Mouse (Mus musculus) ES-E14 (cell line): ENCODE measurements around the gene Gpld1. TPM values are rescaled to one million over a fixed set of nuclear protein-coding genes. Genes with fewer than 3 reads are reported as not detected.

ENCODE experiments used
- DNase-seq: peaks from one replicate; pipeline ENCODE4 v3.0.0-alpha.2; 2013; ENCODE audit warnings: low read depth, low spot score
- H3K27ac ChIP-seq: 2 replicates; pipeline ENCODE4 v1.5.1; 2012; ENCODE audit warnings: low read depth, mild to moderate bottlenecking, low read length, moderate library complexity, mixed read lengths; ENCODE audit not compliant: poor library complexity, insufficient read depth, severe bottlenecking
- H3K36me3 ChIP-seq: 2 replicates; pipeline ENCODE4 v1.6.1; 2012; ENCODE audit warnings: mild to moderate bottlenecking, low read length, moderate library complexity, mixed read lengths; ENCODE audit not compliant: control insufficient read depth, poor library complexity, insufficient read depth, severe bottlenecking
- H3K4me1 ChIP-seq, 2 experiments: fragments of 150-350 bp in 1 of 2; sonication (generic) in 1 of 2; 2 replicates each; pipeline ENCODE4 v1.6.1; 2012; ENCODE audit warnings: low read length in 2 of 2, mild to moderate bottlenecking in 1 of 2, mixed read lengths in 1 of 2; ENCODE audit not compliant: control insufficient read depth in 2 of 2, insufficient read depth in 2 of 2, poor library complexity in 1 of 2
- H3K4me3 ChIP-seq, 2 experiments: fragments of 150-350 bp in 1 of 2; sonication (generic) in 1 of 2; 2 replicates each; pipeline ENCODE4 v1.5.1; 2012; ENCODE audit warnings: low read length in 2 of 2, low read depth in 1 of 2, mild to moderate bottlenecking in 1 of 2, mixed read lengths in 1 of 2; ENCODE audit not compliant: insufficient read depth in 1 of 2, poor library complexity in 1 of 2, severe bottlenecking in 1 of 2
- H3K9ac ChIP-seq: 2 replicates; pipeline ENCODE4 v1.6.1; 2012; ENCODE audit warnings: low read depth, mild to moderate bottlenecking, low read length, mixed read lengths; ENCODE audit not compliant: poor library complexity, insufficient read depth, severe bottlenecking
- H3K9me3 ChIP-seq: fragments of 150-350 bp; sonication (generic); 2 replicates; pipeline ENCODE4 v1.6.1; 2012; ENCODE audit warnings: low read depth, mild to moderate bottlenecking, low read length; ENCODE audit not compliant: control insufficient read depth, insufficient read depth
- CHD2 ChIP-seq: IDR thresholded peaks from 2 replicates; pipeline ENCODE4 v1.6.1; 2014; ENCODE audit warnings: mild to moderate bottlenecking, low read depth, low read length, inconsistent platforms
- HCFC1 ChIP-seq: IDR thresholded peaks from 2 replicates; pipeline ENCODE4 v1.6.1; 2012; ENCODE audit warnings: low read length, inconsistent platforms, borderline replicate concordance; ENCODE audit not compliant: insufficient read depth
- MAFK ChIP-seq: IDR thresholded peaks from 2 replicates; pipeline ENCODE4 v1.6.1; 2014; ENCODE audit warnings: mild to moderate bottlenecking, low read depth, low read length, inconsistent platforms; ENCODE audit not compliant: insufficient read depth
- ZC3H11A ChIP-seq: IDR thresholded peaks from 2 replicates; pipeline ENCODE4 v1.6.1; 2012; ENCODE audit warnings: low read depth, mild to moderate bottlenecking, inconsistent platforms, low read length, borderline replicate concordance
- ZNF384 ChIP-seq: IDR thresholded peaks from 2 replicates; pipeline ENCODE4 v1.6.1; 2012; ENCODE audit warnings: low read depth, low read length, inconsistent platforms
- in situ Hi-C, 2 experiments: fragments of 600-800 bp; cut with MboI; formaldehyde crosslinking; loops; one replicate each; pipeline ENCODE4 v1.15.1; 2025; ENCODE audit warnings: low sequenced_read_pairs in 2 of 2, inconsistent platforms in 1 of 2; ENCODE audit not compliant: unreplicated experiment in 2 of 2
- total RNA-seq: library from RNA; depleted of rRNA; stranded (reverse); fragments of 300-350 nt; gene quantifications from 2 replicates; pipeline ENCODE4 v1.2.3, GENCODE M21; 2012

The Gpld1 gene
- total RNA-seq, 1 experiment, result 0.67 TPM

GRCm38 (mm10) chr13:24905422-24905821 lies 37.5 kb upstream of the Gpld1 start:
- no peak for TF ChIP-seq ZC3H11A
- no peak for TF ChIP-seq MAFK
- no peak for TF ChIP-seq HCFC1
- no peak for TF ChIP-seq CHD2
- TF ChIP-seq ZNF384, result no peak
- in situ Hi-C loops, result no loop called here
- Histone ChIP-seq H3K36me3 (no peaks in the 10 kb centered on the region), H3K4me3 (no peak overlapping the region), H3K4me1 (peaks cover 2 to 18% of the 10 kb centered on the region in 2 experiments; a peak in 2 of 4 replicates), H3K9ac (no peak overlapping the region), H3K27ac (no peak overlapping the region), H3K9me3 (no peaks in the 10 kb centered on the region)
- DNase-seq, result no peak

- TF ChIP-seq ZC3H11A (no peak), MAFK (no peak), HCFC1 (no peak)
- Histone ChIP-seq H3K9ac (no peak overlapping the region), H3K36me3 (no peaks in the 10 kb centered on the region), H3K4me1 (peaks cover 2 to 16% of the 10 kb centered on the region in 2 experiments; a peak in 3 of 4 replicates), H3K27ac (no peak overlapping the region), H3K9me3 (no peaks in the 10 kb centered on the region), H3K4me3 (no peak overlapping the region)
- DNase-seq, result no peak
- in situ Hi-C loops, result no loop called here
Observed at GRCm38 (mm10) chr13:24906831-24907570, 36.0 kb upstream of the Gpld1 start.

GRCm38 (mm10) chr13:24909112-24909511 lies 33.8 kb upstream of the Gpld1 start:
- H3K4me3 ChIP-seq, result no peak overlapping the region
- H3K27ac ChIP-seq, result no peak overlapping the region
- H3K4me1 ChIP-seq, result peaks cover 0 to 14% of the 10 kb centered on the region in 2 experiments; a peak in 3 of 4 replicates
- TF ChIP-seq ZNF384 (no peak), ZC3H11A (no peak), CHD2 (no peak), HCFC1 (no peak), MAFK (no peak)
- no peak for DNase-seq
- H3K36me3 ChIP-seq, result no peaks in the 10 kb centered on the region
- no peak overlapping the region for H3K9ac ChIP-seq
- no peaks in the 10 kb centered on the region for H3K9me3 ChIP-seq
- in situ Hi-C loops, result no loop called here

DNA sequence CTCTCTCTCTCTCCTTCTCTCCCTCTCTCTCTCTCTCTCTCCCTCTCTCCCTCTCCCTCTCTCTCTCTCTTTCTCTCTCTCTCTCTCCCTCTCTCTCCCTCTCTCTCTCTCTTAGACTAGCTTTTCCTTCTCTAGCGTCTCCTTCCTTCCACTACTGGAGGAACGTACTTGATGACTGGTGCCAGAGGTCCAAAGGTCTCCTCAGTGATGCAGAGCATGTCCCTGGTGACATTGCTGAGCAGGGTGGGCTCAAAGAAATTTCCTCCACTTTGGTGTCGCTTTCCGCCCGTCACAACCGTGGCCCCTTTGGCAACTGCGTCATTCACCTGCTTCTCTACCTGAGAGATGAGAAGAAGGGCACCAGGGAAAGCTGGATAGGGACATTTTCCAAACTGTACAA lies 29.4 kb upstream of the Gpld1 start:
- no peaks in the 10 kb centered on the region for H3K9me3 ChIP-seq
- no peak for TF ChIP-seq ZC3H11A
- TF ChIP-seq ZNF384, result no peak
- TF ChIP-seq MAFK, result no peak
- TF ChIP-seq HCFC1, result no peak
- no peak for TF ChIP-seq CHD2
- no peak for DNase-seq
- H3K4me1 ChIP-seq, result peaks cover 0 to 4% of the 10 kb centered on the region in 2 experiments; a peak in 2 of 4 replicates
- H3K4me3 ChIP-seq, result no peak overlapping the region
- in situ Hi-C loops, result no loop called here
- H3K27ac ChIP-seq, result no peak overlapping the region
- H3K9ac ChIP-seq, result no peak overlapping the region
- H3K36me3 ChIP-seq, result no peaks in the 10 kb centered on the region

GRCm38 (mm10) chr13:24914915-24915314 lies 28.0 kb upstream of the Gpld1 start:
- H3K36me3 ChIP-seq, result no peaks in the 10 kb centered on the region
- DNase-seq, result no peak
- no peak overlapping the region for H3K27ac ChIP-seq
- in situ Hi-C loops, result no loop called here
- H3K9ac ChIP-seq, result no peak overlapping the region
- TF ChIP-seq ZNF384 (no peak), ZC3H11A (no peak), CHD2 (no peak), HCFC1 (no peak), MAFK (peak; percentile 33; the same call in 1 of the 2 replicates)
- H3K9me3 ChIP-seq, result no peaks in the 10 kb centered on the region
- peaks cover 0 to 4% of the 10 kb centered on the region in 2 experiments; a peak in 2 of 4 replicates for H3K4me1 ChIP-seq
- H3K4me3 ChIP-seq, result no peak overlapping the region
